In genomic region chr6:91752884-91753283, GRCm38 (mm10) we compare ENCODE assay signal across 11 mouse cellular contexts.
DNase-seq lines count a peak whose midpoint lies in the region; ATAC-seq and TF ChIP-seq lines count a peak whose summit lies in the region.
"Had no signal": no experiment of that assay in that cellular context is flagged by ENCODE, and none has a peak within 500 bp of the region (broad histone marks: within the 10 kb centered on the region; RNA-seq: fewer than 3 reads in every experiment).

No protein-coding gene starts in this region.

- H3K4me2 ChIP-seq in heart, embryonic 15.5 days = no peak overlapping the region
- no peak overlapping the region for H3K4me2 ChIP-seq in midbrain, embryonic 13.5 days (replicated peaks)
- H3K4me2 ChIP-seq: limb, embryonic 12.5 days had no signal

- no peaks in the 10 kb centered on the region for H3K27me3 ChIP-seq in heart, embryonic 15.5 days
- H3K27me3 ChIP-seq in midbrain, embryonic 10.5 days (ENCODE audit: low read depth, poor library complexity, severe bottlenecking) = no peaks in the 10 kb centered on the region
- no peaks in the 10 kb centered on the region for H3K27me3 ChIP-seq in midbrain, embryonic 13.5 days
- no peaks in the 10 kb centered on the region for H3K27me3 ChIP-seq in kidney, adult 2 months (replicated peaks; ENCODE audit: control insufficient read depth, insufficient read depth, low read length)
- H3K27me3 ChIP-seq: limb, embryonic 12.5 days; megakaryocyte, embryonic 14.5 days had no signal

- TF ChIP-seq CTCF in kidney, adult 2 months (conservative IDR thresholded peaks at IDR 0.05; ENCODE audit: insufficient read depth, insufficient read length, low read depth, low read length) = no peak

- no peak for TF ChIP-seq POLR2A in kidney, adult 2 months (IDR thresholded peaks at IDR 0.05; ENCODE audit: low read depth, low read length)

- DNase-seq in heart, adult 9 months (ENCODE audit: low spot score in 2 of 2) = no peak
- no peak for DNase-seq in midbrain, embryonic 10.5 days (ENCODE audit: low spot score)
- peak; percentile 95 for DNase-seq in kidney, adult 2 months
- peak; percentile 51 for DNase-seq in ovary, postnatal 14 days (ENCODE audit: low spot score)
- DNase-seq in B cell, adult 2 months = no peak
- DNase-seq: cerebellum, adult 8-10 months; thymus, postnatal 25 days had no signal

- no peak overlapping the region for H3K4me3 ChIP-seq in heart, embryonic 15.5 days
- H3K4me3 ChIP-seq in midbrain, embryonic 10.5 days = no peak overlapping the region
- no peak overlapping the region for H3K4me3 ChIP-seq in midbrain, embryonic 13.5 days (replicated peaks)
- H3K4me3 ChIP-seq in kidney, adult 2 months (ENCODE audit: insufficient read depth, low read depth, low read length) = no peak overlapping the region
- H3K4me3 ChIP-seq: limb, embryonic 12.5 days; megakaryocyte, embryonic 14.5 days had no signal

- H3K27ac ChIP-seq in heart, embryonic 15.5 days = peak overlapping the region; percentile 35; the same call in 1 of the 2 replicates
- peak overlapping the region; percentile 47; the same call in 1 of the 2 replicates for H3K27ac ChIP-seq in midbrain, embryonic 10.5 days (replicated peaks)
- no peak overlapping the region for H3K27ac ChIP-seq in midbrain, embryonic 13.5 days
- H3K27ac ChIP-seq in kidney, adult 2 months (ENCODE audit: insufficient read depth, low read depth, low read length) = peak overlapping the region; percentile 83
- H3K27ac ChIP-seq: limb, embryonic 12.5 days had no signal

- H3K36me3 ChIP-seq in heart, embryonic 15.5 days = peaks cover 34% of the 10 kb centered on the region
- peaks cover 87% of the 10 kb centered on the region for H3K36me3 ChIP-seq in midbrain, embryonic 10.5 days
- H3K36me3 ChIP-seq in midbrain, embryonic 13.5 days = peaks cover 87% of the 10 kb centered on the region
- H3K36me3 ChIP-seq in kidney, adult 2 months (ENCODE audit: control insufficient read depth, insufficient read depth, low read length) = peaks cover 4% of the 10 kb centered on the region; the same call in 1 of the 2 replicates

- no peaks in the 10 kb centered on the region for H3K9me3 ChIP-seq in heart, embryonic 15.5 days (replicated peaks)
- 0 out of 2 replicates have a peak, but pooled peaks cover 7% of the 10 kb centered on the region for H3K9me3 ChIP-seq in midbrain, embryonic 10.5 days (replicated peaks)
- no peaks in the 10 kb centered on the region for H3K9me3 ChIP-seq in midbrain, embryonic 13.5 days
- H3K9me3 ChIP-seq: limb, embryonic 12.5 days; megakaryocyte, embryonic 14.5 days had no signal

- H3K9ac ChIP-seq in heart, embryonic 15.5 days = no peak overlapping the region
- H3K9ac ChIP-seq in midbrain, embryonic 13.5 days (replicated peaks) = no peak overlapping the region; the same call in 1 of the 2 replicates
- H3K9ac ChIP-seq: limb, embryonic 12.5 days had no signal

- 51% methylated on average over 8 of the region's 8 CpGs for WGBS in heart, embryonic 15.5 days
- 61% methylated on average over 8 of the region's 8 CpGs for WGBS in midbrain, embryonic 10.5 days
- WGBS in midbrain, embryonic 13.5 days = 55% methylated on average over 8 of the region's 8 CpGs
- WGBS in kidney, adult 2 months = 22% methylated on average over 8 of the region's 8 CpGs

- peak; percentile 63 for ATAC-seq in heart, embryonic 15.5 days (replicated peaks; ENCODE audit: insufficient number of reproducible peaks, insufficient read depth, low FRiP score, low read depth)
- no peak for ATAC-seq in midbrain, embryonic 13.5 days

- peaks cover 17% of the 10 kb centered on the region for H3K4me1 ChIP-seq in heart, embryonic 15.5 days (replicated peaks)
- H3K4me1 ChIP-seq in midbrain, embryonic 10.5 days = peaks cover 23% of the 10 kb centered on the region
- no peaks in the 10 kb centered on the region for H3K4me1 ChIP-seq in midbrain, embryonic 13.5 days (replicated peaks)
- H3K4me1 ChIP-seq in kidney, adult 2 months (ENCODE audit: control insufficient read depth, insufficient read depth, low read length) = peaks cover 24% of the 10 kb centered on the region
- H3K4me1 ChIP-seq: limb, embryonic 12.5 days had no signal

Comparison
In these comparisons a context has a peak if more than half of its experiments do, and no peak if none do; other contexts are left out.
1. DNase-seq: peak in kidney, adult 2 months (single experiment) and ovary, postnatal 14 days (single experiment); none in heart, adult 9 months (0 of 2), midbrain, embryonic 10.5 days (single experiment) and B cell, adult 2 months (0 of 2).